Mouse (Mus musculus) E14TG2a.4 (cell line): Measurements from ENCODE around the gene Galns.

Experiments
- CTCF ChIP-seq: conservative IDR thresholded peaks from 2 replicates; pipeline ENCODE4 v1.5.1; 2014; ENCODE audit warnings: low read length
- NANOG ChIP-seq: IDR thresholded peaks from 2 replicates; pipeline ENCODE4 v1.6.1; 2014; ENCODE audit warnings: borderline replicate concordance, low read length, mixed read lengths

DNA sequence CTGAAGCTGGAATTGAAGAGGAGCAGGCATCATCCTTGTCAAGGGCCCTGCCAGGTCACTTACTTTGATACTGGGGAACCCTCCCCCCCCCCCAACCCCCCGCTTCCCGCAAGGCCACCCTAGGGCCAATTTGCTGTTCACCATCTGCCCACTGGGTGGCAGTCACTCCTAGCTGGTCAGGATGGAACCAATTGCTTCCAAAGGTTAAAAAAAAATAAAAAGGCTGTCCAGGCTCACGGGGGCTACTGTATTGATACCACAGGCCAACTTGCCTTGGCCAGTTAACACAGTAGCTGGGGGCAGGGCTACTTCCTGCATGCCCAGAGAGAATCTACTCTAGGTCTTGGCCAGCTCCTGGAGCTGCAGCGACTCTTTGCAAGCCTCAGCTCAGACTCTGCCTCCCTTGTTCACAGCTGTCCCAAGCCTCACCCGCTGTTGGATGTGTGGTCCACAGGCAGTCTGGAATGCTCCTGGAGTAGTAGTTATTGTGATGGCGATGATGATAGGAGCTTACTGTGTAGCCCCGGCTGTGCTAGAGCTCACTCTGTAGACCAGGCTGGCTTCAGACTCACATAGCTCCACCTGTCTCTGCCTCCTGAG lies 6.8 kb upstream of the Galns start:
- TF ChIP-seq CTCF (peak; percentile 20), NANOG (no peak)
